Mouse (Mus musculus) embryo, embryonic 10 days (tissue): ENCODE measurements around the gene Tmem102.

Experiments used
- DNase-seq: peaks from one replicate; pipeline ENCODE4 v3.0.0-alpha.2; 2015; ENCODE audit warnings: low spot score

The Tmem102 gene

GRCm38 (mm10) chr11:69757303-69758089 is 47.9 kb downstream of the Tmem102 start:
- no peak for DNase-seq

- DNase-seq: peak; percentile 81
Measured at GRCm38 (mm10) chr11:69754701-69755100, 50.7 kb downstream of the Tmem102 start.

GRCm38 (mm10) chr11:69754233-69754632 is 51.2 kb downstream of the Tmem102 start:
- DNase-seq: no peak
